Mouse (Mus musculus) cortical plate, adult 2 months (tissue): ENCODE measurements at regions not wholly inside any gene's neighbourhood (a gene's known extent, or its start where the extent isn't known, plus 50 kb on each side); places are given as distances from the start of the nearest gene placed in this dataset.

ENCODE experiments used
- CTCF ChIP-seq: fragments of 200-500 bp; IDR thresholded peaks from 2 replicates; pipeline ENCODE4 v1.5.1; 2011; ENCODE audit warnings: mild to moderate bottlenecking, control low read depth, low read length; ENCODE audit not compliant: insufficient read depth; ENCODE audit errors: extremely low read depth
- POLR2A ChIP-seq: fragments of 200-500 bp; IDR thresholded peaks from 2 replicates; pipeline ENCODE4 v1.6.1; 2011; ENCODE audit warnings: mild to moderate bottlenecking, low read length, control low read depth; ENCODE audit not compliant: insufficient read depth; ENCODE audit errors: extremely low read depth

GRCm38 (mm10) chr15:62220620-62221019 is 1297.8 kb upstream of the A1bg start:
- no peak for TF ChIP-seq POLR2A
- no peak for TF ChIP-seq CTCF
